Mouse (Mus musculus) forebrain, postnatal 0 days (tissue): ENCODE data around the gene Actn1. TPM values are rescaled to one million over a fixed set of nuclear protein-coding genes. Genes with fewer than 3 reads are reported as not detected.
"Not testable (repeated sequence)": the region's sequence is repeated elsewhere in the genome, so short reads cannot be mapped to it uniquely, and the experiment has no call there.

Experiments used
- ATAC-seq: fragments of 200-750 bp; cut with Nextera tagmentation; 2 replicates; pipeline ENCODE4 v1.8.0; 2017; ENCODE audit warnings: mild to moderate bottlenecking, moderate library complexity
- DNase-seq: peaks from one replicate; pipeline ENCODE4 v3.0.0-alpha.2; 2015
- H3K27ac ChIP-seq: fragments of 300-500 bp; sonication (generic); 2 replicates; pipeline ENCODE4 v1.5.1; 2014; ENCODE audit warnings: low read depth, mild to moderate bottlenecking, antibody characterized with exemption, low read length, moderate library complexity, mixed read lengths
- H3K27me3 ChIP-seq: fragments of 300-500 bp; sonication (generic); 2 replicates; pipeline ENCODE4 v1.6.1; 2014; ENCODE audit warnings: mild to moderate bottlenecking, low read length, mixed read lengths; ENCODE audit not compliant: insufficient read depth
- H3K36me3 ChIP-seq: fragments of 300-500 bp; sonication (generic); 2 replicates; pipeline ENCODE4 v1.6.1; 2014; ENCODE audit warnings: mild to moderate bottlenecking, moderate library complexity; ENCODE audit not compliant: insufficient read depth
- H3K4me1 ChIP-seq: fragments of 300-500 bp; sonication (generic); 2 replicates; pipeline ENCODE4 v1.6.1; 2014; ENCODE audit warnings: antibody characterized with exemption; ENCODE audit not compliant: insufficient read depth
- H3K4me2 ChIP-seq: fragments of 300-500 bp; sonication (generic); 2 replicates; pipeline ENCODE4 v1.6.1; 2014; ENCODE audit warnings: low read depth, mild to moderate bottlenecking, moderate library complexity
- H3K4me3 ChIP-seq: fragments of 300-500 bp; sonication (generic); 2 replicates; pipeline ENCODE4 v1.5.1; 2014; ENCODE audit warnings: low read depth, low read length, mixed read lengths
- H3K9ac ChIP-seq: fragments of 300-500 bp; sonication (generic); 2 replicates; pipeline ENCODE4 v1.6.1; 2014; ENCODE audit warnings: mild to moderate bottlenecking
- H3K9me3 ChIP-seq: fragments of 300-500 bp; sonication (generic); 2 replicates; pipeline ENCODE4 v1.6.1; 2016; ENCODE audit warnings: low read length
- CTCF ChIP-seq: sonication (generic); IDR thresholded peaks from 2 replicates; pipeline ENCODE4 v1.5.1; 2016; ENCODE audit warnings: antibody characterized with exemption, control low read depth, low read depth
- WGBS: fragments of 180-500 bp; shearing (Covaris S2); extraction: QIAGEN DNeasy Blood & Tissue Kit; methylation state at CpG from one replicate; pipeline ENCODE4 v1.1.7; 2014; 5-methylcytosine and 5-hydroxymethylcytosine counted together
- polyA plus RNA-seq: library from polyadenylated mRNA; unstranded; fragments of >200 nt; fragmentation: Nextera tagmentation; extraction: Ambion mirVana; gene quantifications from 2 replicates; pipeline ENCODE4 v1.2.1, GENCODE M21; 2015
- total RNA-seq: library from RNA; depleted of rRNA; stranded (reverse); fragments of >200 nt; gene quantifications from 2 replicates; pipeline ENCODE4 v1.2.3, GENCODE M21; 2014

Actn1 gene
- total and polyA plus RNA-seq, 2 experiments from 2014 or later = 6.7 to 19.1 TPM

- H3K27ac ChIP-seq = no peak overlapping the region
- H3K4me1 ChIP-seq = no peaks in the 10 kb centered on the region
- peak overlapping the region; percentile 35 for H3K4me2 ChIP-seq
- peak overlapping the region; percentile 18 for H3K4me3 ChIP-seq
- no peak for TF ChIP-seq CTCF
- peak; percentile 96 for ATAC-seq
- H3K27me3 ChIP-seq = no peaks in the 10 kb centered on the region
- H3K9ac ChIP-seq = no peak overlapping the region
- peak; percentile 68 for DNase-seq
- no peaks in the 10 kb centered on the region for H3K9me3 ChIP-seq
- no peaks in the 10 kb centered on the region for H3K36me3 ChIP-seq
- 13% methylated on average over 10 of the region's 10 CpGs for WGBS
Measured at GRCm38 (mm10) chr12:80273020-80273686, 13.0 kb upstream of the Actn1 start.

GRCm38 (mm10) chr12:80271806-80272205 is 11.6 kb upstream of the Actn1 start:
- Histone ChIP-seq H3K9me3 (no peaks in the 10 kb centered on the region), H3K4me2 (no peak overlapping the region), H3K9ac (no peak overlapping the region), H3K27ac (no peak overlapping the region), H3K4me3 (no peak overlapping the region), H3K27me3 (no peaks in the 10 kb centered on the region), H3K4me1 (no peaks in the 10 kb centered on the region), H3K36me3 (no peaks in the 10 kb centered on the region)
- no peak for DNase-seq
- WGBS = 41% methylated on average over 5 of the region's 5 CpGs
- no peak for TF ChIP-seq CTCF
- no peak for ATAC-seq

GRCm38 (mm10) chr12:80270924-80271323 is 10.8 kb upstream of the Actn1 start:
- H3K4me1 ChIP-seq = no peaks in the 10 kb centered on the region
- TF ChIP-seq CTCF = no peak
- no peak for DNase-seq
- no peak overlapping the region for H3K4me2 ChIP-seq
- H3K27me3 ChIP-seq = no peaks in the 10 kb centered on the region
- no peak overlapping the region for H3K27ac ChIP-seq
- ATAC-seq = no peak
- H3K36me3 ChIP-seq = no peaks in the 10 kb centered on the region
- no peak overlapping the region for H3K9ac ChIP-seq
- H3K9me3 ChIP-seq = no peaks in the 10 kb centered on the region
- 34% methylated on average over 3 of the region's 3 CpGs for WGBS
- H3K4me3 ChIP-seq = no peak overlapping the region

- H3K27ac ChIP-seq = no peak overlapping the region
- no peak for DNase-seq
- H3K4me1 ChIP-seq = no peaks in the 10 kb centered on the region
- H3K4me2 ChIP-seq = no peak overlapping the region
- H3K4me3 ChIP-seq = no peak overlapping the region
- TF ChIP-seq CTCF = no peak
- no peaks in the 10 kb centered on the region for H3K36me3 ChIP-seq
- no peak overlapping the region for H3K9ac ChIP-seq
- 99% methylated on average over 2 of the region's 2 CpGs for WGBS
- no peak for ATAC-seq
- no peaks in the 10 kb centered on the region for H3K9me3 ChIP-seq
- H3K27me3 ChIP-seq = no peaks in the 10 kb centered on the region
Measured at GRCm38 (mm10) chr12:80269303-80269702, 9.1 kb upstream of the Actn1 start.

- Histone ChIP-seq H3K4me1 (no peaks in the 10 kb centered on the region), H3K27me3 (no peaks in the 10 kb centered on the region), H3K27ac (no peak overlapping the region), H3K36me3 (no peaks in the 10 kb centered on the region), H3K4me3 (no peak overlapping the region), H3K9me3 (no peaks in the 10 kb centered on the region), H3K4me2 (no peak overlapping the region), H3K9ac (no peak overlapping the region)
- no peak for TF ChIP-seq CTCF
- ATAC-seq (no peak), DNase-seq (no peak)
- 85% methylated on average over 6 of the region's 6 CpGs for WGBS
Measured at GRCm38 (mm10) chr12:80267962-80268361, 7.8 kb upstream of the Actn1 start.

GRCm38 (mm10) chr12:80264388-80264787 is 4.2 kb upstream of the Actn1 start:
- H3K4me1 ChIP-seq, H3K4me2 ChIP-seq, H3K27ac ChIP-seq, ATAC-seq, H3K9ac ChIP-seq, DNase-seq, H3K4me3 ChIP-seq, H3K27me3 ChIP-seq, H3K9me3 ChIP-seq, H3K36me3 ChIP-seq: not testable (repeated sequence)
- WGBS = 91% methylated on average over 7 of the region's 7 CpGs

GRCm38 (mm10) chr12:80260744-80261695 is 849 bp upstream of the Actn1 start:
- peak overlapping the region; percentile 85 for H3K4me3 ChIP-seq
- H3K4me1 ChIP-seq = 0 out of 2 replicates have a peak, but pooled peaks cover 3% of the 10 kb centered on the region
- TF ChIP-seq CTCF = no peak
- WGBS = 7% methylated on average over 25 of the region's 25 CpGs
- H3K27me3 ChIP-seq = no peaks in the 10 kb centered on the region
- H3K27ac ChIP-seq = peak overlapping the region; percentile 57
- peak; percentile 20 for DNase-seq
- no peak; the same call in 1 of the 2 replicates for ATAC-seq
- no peaks in the 10 kb centered on the region for H3K9me3 ChIP-seq
- H3K9ac ChIP-seq = peak overlapping the region; percentile 80
- peak overlapping the region; percentile 93 for H3K4me2 ChIP-seq
- no peaks in the 10 kb centered on the region for H3K36me3 ChIP-seq
